Mouse (Mus musculus): ENCODE data around the gene Vmp1. TPM values are rescaled to one million over a fixed set of nuclear protein-coding genes. Genes with fewer than 3 reads are reported as not detected.

Gene Vmp1
- total RNA-seq, 2 experiments from 2014 or later = 144 to 167 TPM

GRCm38 (mm10) chr11:86626714-86627113 is 56.9 kb downstream of the Vmp1 start:
- DNase-seq (ENCODE audit: extremely low spot score in 1 of 2, low spot score in 2 of 2) = no peak
- H3K27ac ChIP-seq = no peak overlapping the region
- intact Hi-C loops (cut with DNase I) = no loop called here

GRCm38 (mm10) chr11:86624237-86624941 is 59.2 kb downstream of the Vmp1 start:
- intact Hi-C loops (cut with DNase I) = no loop called here
- H3K27ac ChIP-seq = no peak overlapping the region
- TF ChIP-seq CTCF (IDR thresholded peaks at IDR 0.05) = no peak
- DNase-seq (ENCODE audit: extremely low spot score in 1 of 2, low spot score in 2 of 2) = no peak
- H3K4me3 ChIP-seq = no peak overlapping the region

More at GRCm38 (mm10) chr11:86626714-86627113, 56.9 kb downstream of the Vmp1 start:
- H3K4me3 ChIP-seq = no peak overlapping the region
- TF ChIP-seq CTCF (IDR thresholded peaks at IDR 0.05) = no peak

- H3K27ac ChIP-seq = no peak overlapping the region
- intact Hi-C loops (cut with DNase I) = no loop called here
- no peak for DNase-seq (ENCODE audit: extremely low spot score in 1 of 2, low spot score in 2 of 2)
- no peak overlapping the region for H3K4me3 ChIP-seq
- no peak for TF ChIP-seq CTCF (IDR thresholded peaks at IDR 0.05)
Observed at GRCm38 (mm10) chr11:86623402-86624010, 60.1 kb downstream of the Vmp1 start.

GRCm38 (mm10) chr11:86622191-86622912 is 61.3 kb downstream of the Vmp1 start:
- Histone ChIP-seq H3K4me3 (no peak overlapping the region), H3K27ac (no peak overlapping the region)
- no peak for DNase-seq (ENCODE audit: extremely low spot score in 1 of 2, low spot score in 2 of 2)
- intact Hi-C loops (cut with DNase I) = no loop called here
- TF ChIP-seq CTCF (IDR thresholded peaks at IDR 0.05) = no peak

GRCm38 (mm10) chr11:86621139-86621538 is 62.5 kb downstream of the Vmp1 start:
- DNase-seq (ENCODE audit: extremely low spot score in 1 of 2, low spot score in 2 of 2) = no peak
- peak overlapping the region; percentile 27 for H3K4me3 ChIP-seq
- H3K27ac ChIP-seq = peak overlapping the region; percentile 58
- no peak for TF ChIP-seq CTCF (IDR thresholded peaks at IDR 0.05)
- intact Hi-C loops (cut with DNase I) = no loop called here

- no peak overlapping the region for H3K4me3 ChIP-seq
- no peak for TF ChIP-seq CTCF (IDR thresholded peaks at IDR 0.05)
- no peak overlapping the region for H3K27ac ChIP-seq
- no peak for DNase-seq (ENCODE audit: extremely low spot score in 1 of 2, low spot score in 2 of 2)
- intact Hi-C loops (cut with DNase I) = no loop called here
Observed at GRCm38 (mm10) chr11:86618548-86619335, 64.9 kb downstream of the Vmp1 start.

- DNase-seq (ENCODE audit: extremely low spot score in 1 of 2, low spot score in 2 of 2) = no peak
- peak overlapping the region; percentile 28; the same call in 1 of the 2 replicates for H3K27ac ChIP-seq
- intact Hi-C loops (cut with DNase I) = no loop called here
- H3K4me3 ChIP-seq = no peak overlapping the region
- no peak for TF ChIP-seq CTCF (IDR thresholded peaks at IDR 0.05)
Observed at GRCm38 (mm10) chr11:86614607-86615006, 69.0 kb downstream of the Vmp1 start.

GRCm38 (mm10) chr11:86614056-86614530 is 69.5 kb downstream of the Vmp1 start:
- intact Hi-C loops (cut with DNase I) = no loop called here
- H3K4me3 ChIP-seq = no peak overlapping the region
- H3K27ac ChIP-seq = peak overlapping the region; percentile 59; the same call in 1 of the 2 replicates
- DNase-seq (ENCODE audit: extremely low spot score in 1 of 2, low spot score in 2 of 2) = no peak
- TF ChIP-seq CTCF (IDR thresholded peaks at IDR 0.05) = no peak

GRCm38 (mm10) chr11:86611991-86612390 is 71.6 kb downstream of the Vmp1 start:
- Histone ChIP-seq H3K27ac (no peak overlapping the region), H3K4me3 (no peak overlapping the region)
- no peak for DNase-seq (ENCODE audit: extremely low spot score in 1 of 2, low spot score in 2 of 2)
- TF ChIP-seq CTCF (IDR thresholded peaks at IDR 0.05) = no peak
- intact Hi-C loops (cut with DNase I) = no loop called here

- Histone ChIP-seq H3K27ac (no peak overlapping the region), H3K4me3 (no peak overlapping the region)
- intact Hi-C loops (cut with DNase I) = no loop called here
- DNase-seq (ENCODE audit: extremely low spot score in 1 of 2, low spot score in 2 of 2) = no peak
- no peak for TF ChIP-seq CTCF (IDR thresholded peaks at IDR 0.05)
Observed at GRCm38 (mm10) chr11:86610239-86610638, 73.4 kb downstream of the Vmp1 start.

GRCm38 (mm10) chr11:86607808-86608350 is 75.8 kb downstream of the Vmp1 start:
- intact Hi-C loops (cut with DNase I) = no loop called here
- no peak overlapping the region for H3K4me3 ChIP-seq
- TF ChIP-seq CTCF (IDR thresholded peaks at IDR 0.05) = no peak
- no peak for DNase-seq (ENCODE audit: extremely low spot score in 1 of 2, low spot score in 2 of 2)
- H3K27ac ChIP-seq = no peak overlapping the region

Measured in left cerebral cortex, adult 2 months (tissue).